Mouse (Mus musculus): ENCODE measurements around the gene Klc4. TPM values are rescaled to one million over a fixed set of nuclear protein-coding genes. Genes with fewer than 3 reads are reported as not detected.

Klc4 gene
- polyA plus RNA-seq, 1 experiment from 2014 or later, result 20.5 TPM

- Histone ChIP-seq H3K4me3 (peak within 1 kb of the TSS; percentile 75), H3K36me3 (peaks cover 41% of the 10 kb centered on the region), H3K27ac (peak within 1 kb of the TSS; percentile 98), H3K4me2 (peak within 1 kb of the TSS; percentile 58), H3K9ac (peak within 1 kb of the TSS; percentile 92), H3K9me3 (no peaks in the 10 kb centered on the region), H3K27me3 (no peaks in the 10 kb centered on the region), H3K4me1 (peaks cover 52% of the 10 kb centered on the region)
- under 1% methylated on average over 58 of the region's 58 CpGs for WGBS
- ATAC-seq (ENCODE audit: insufficient number of reproducible peaks, low FRiP score, low TSS enrichment, low read depth), result peak; percentile 95
Measured at GRCm38 (mm10) chr17:46650232-46651031, 4.6 kb upstream of the Klc4 start, which contains the start of gene Cul7. Cul7 (plus strand) TSS chr17:46650337.

GRCm38 (mm10) chr17:46649811-46650210, 4.0 kb upstream of the Klc4 start:
- Histone ChIP-seq H3K9ac (peak overlapping the region; percentile 12; the same call in 1 of the 2 replicates), H3K27ac (peak overlapping the region; percentile 98), H3K9me3 (no peaks in the 10 kb centered on the region), H3K27me3 (no peaks in the 10 kb centered on the region), H3K4me1 (peaks cover 57% of the 10 kb centered on the region), H3K36me3 (peaks cover 38% of the 10 kb centered on the region), H3K4me3 (peak overlapping the region; percentile 75), H3K4me2 (peak overlapping the region; percentile 58)
- WGBS, result 26% methylated on average over 15 of the region's 15 CpGs
- ATAC-seq (ENCODE audit: insufficient number of reproducible peaks, low FRiP score, low TSS enrichment, low read depth), result no peak

- peaks cover 25% of the 10 kb centered on the region for H3K36me3 ChIP-seq
- no peak overlapping the region for H3K4me2 ChIP-seq
- no peaks in the 10 kb centered on the region for H3K27me3 ChIP-seq
- H3K9me3 ChIP-seq, result no peaks in the 10 kb centered on the region
- peaks cover 55% of the 10 kb centered on the region for H3K4me1 ChIP-seq
- H3K9ac ChIP-seq, result no peak overlapping the region
- no peak for ATAC-seq (ENCODE audit: insufficient number of reproducible peaks, low FRiP score, low TSS enrichment, low read depth)
- no peak overlapping the region for H3K27ac ChIP-seq
- H3K4me3 ChIP-seq, result no peak overlapping the region
- 91% methylated on average over 9 of the region's 9 CpGs for WGBS
Measured at GRCm38 (mm10) chr17:46648436-46648835, 2.6 kb upstream of the Klc4 start.

- Histone ChIP-seq H3K4me1 (peaks cover 45% of the 10 kb centered on the region), H3K9me3 (no peaks in the 10 kb centered on the region), H3K27ac (no peak overlapping the region), H3K27me3 (no peaks in the 10 kb centered on the region), H3K4me2 (no peak overlapping the region), H3K4me3 (no peak overlapping the region), H3K36me3 (peaks cover 22% of the 10 kb centered on the region), H3K9ac (no peak overlapping the region)
- 91% methylated on average over 7 of the region's 7 CpGs for WGBS
- ATAC-seq (ENCODE audit: insufficient number of reproducible peaks, low FRiP score, low TSS enrichment, low read depth), result no peak
Measured at GRCm38 (mm10) chr17:46647279-46647678, 1.5 kb upstream of the Klc4 start.

- H3K9ac ChIP-seq, result peak overlapping the region; percentile 79
- ATAC-seq (ENCODE audit: insufficient number of reproducible peaks, low FRiP score, low TSS enrichment, low read depth), result no peak
- H3K36me3 ChIP-seq, result peaks cover 29% of the 10 kb centered on the region
- H3K4me2 ChIP-seq, result peak overlapping the region; percentile 78
- peak overlapping the region; percentile 91 for H3K27ac ChIP-seq
- peaks cover 35% of the 10 kb centered on the region for H3K4me1 ChIP-seq
- peak overlapping the region; percentile 96 for H3K4me3 ChIP-seq
- H3K27me3 ChIP-seq, result no peaks in the 10 kb centered on the region
- WGBS, result under 1% methylated on average over 19 of the region's 19 CpGs
- no peaks in the 10 kb centered on the region for H3K9me3 ChIP-seq
Measured at GRCm38 (mm10) chr17:46646322-46646662, 470 bp upstream of the Klc4 start.

- H3K27me3 ChIP-seq, result no peaks in the 10 kb centered on the region
- no peak for ATAC-seq (ENCODE audit: insufficient number of reproducible peaks, low FRiP score, low TSS enrichment, low read depth)
- peak overlapping the region; percentile 89 for H3K4me2 ChIP-seq
- WGBS, result 6% methylated on average over 11 of the region's 11 CpGs
- no peaks in the 10 kb centered on the region for H3K9me3 ChIP-seq
- peaks cover 42% of the 10 kb centered on the region for H3K36me3 ChIP-seq
- H3K27ac ChIP-seq, result peak overlapping the region; percentile 69
- peak overlapping the region; percentile 57 for H3K9ac ChIP-seq
- peaks cover 33% of the 10 kb centered on the region for H3K4me1 ChIP-seq
- peak overlapping the region; percentile 96 for H3K4me3 ChIP-seq
Measured at GRCm38 (mm10) chr17:46644916-46645475, 826 bp downstream of the Klc4 start.

GRCm38 (mm10) chr17:46644152-46644805, 1.5 kb downstream of the Klc4 start:
- peaks cover 26% of the 10 kb centered on the region for H3K4me1 ChIP-seq
- no peaks in the 10 kb centered on the region for H3K27me3 ChIP-seq
- 87% methylated on average over 12 of the region's 12 CpGs for WGBS
- H3K4me2 ChIP-seq, result peak overlapping the region; percentile 89
- H3K27ac ChIP-seq, result no peak overlapping the region
- no peak overlapping the region for H3K9ac ChIP-seq
- H3K9me3 ChIP-seq, result no peaks in the 10 kb centered on the region
- ATAC-seq (ENCODE audit: insufficient number of reproducible peaks, low FRiP score, low TSS enrichment, low read depth), result no peak
- peaks cover 48% of the 10 kb centered on the region for H3K36me3 ChIP-seq
- peak overlapping the region; percentile 96; the same call in 1 of the 2 replicates for H3K4me3 ChIP-seq

GRCm38 (mm10) chr17:46642060-46642459, 3.8 kb downstream of the Klc4 start:
- H3K9ac ChIP-seq, result no peak overlapping the region
- H3K4me3 ChIP-seq, result no peak overlapping the region
- H3K9me3 ChIP-seq, result no peaks in the 10 kb centered on the region
- ATAC-seq (ENCODE audit: insufficient number of reproducible peaks, low FRiP score, low TSS enrichment, low read depth), result no peak
- no peak overlapping the region for H3K4me2 ChIP-seq
- no peak overlapping the region for H3K27ac ChIP-seq
- H3K27me3 ChIP-seq, result no peaks in the 10 kb centered on the region
- H3K4me1 ChIP-seq, result peaks cover 27% of the 10 kb centered on the region
- 90% methylated on average over 17 of the region's 17 CpGs for WGBS
- H3K36me3 ChIP-seq, result peaks cover 38% of the 10 kb centered on the region

GRCm38 (mm10) chr17:46639929-46640328, 5.9 kb downstream of the Klc4 start:
- ATAC-seq (ENCODE audit: insufficient number of reproducible peaks, low FRiP score, low TSS enrichment, low read depth), result no peak
- H3K4me3 ChIP-seq, result no peak overlapping the region
- H3K4me1 ChIP-seq, result peaks cover 19% of the 10 kb centered on the region
- H3K4me2 ChIP-seq, result no peak overlapping the region
- 75% methylated on average over 9 of the region's 9 CpGs for WGBS
- H3K27me3 ChIP-seq, result no peaks in the 10 kb centered on the region
- H3K27ac ChIP-seq, result no peak overlapping the region
- H3K36me3 ChIP-seq, result peaks cover 51% of the 10 kb centered on the region
- no peaks in the 10 kb centered on the region for H3K9me3 ChIP-seq
- no peak overlapping the region for H3K9ac ChIP-seq

- ATAC-seq (ENCODE audit: insufficient number of reproducible peaks, low FRiP score, low TSS enrichment, low read depth), result no peak
- Histone ChIP-seq H3K4me2 (peak overlapping the region; percentile 29), H3K9ac (peak overlapping the region; percentile 23; the same call in 1 of the 2 replicates), H3K36me3 (peaks cover 49% of the 10 kb centered on the region), H3K27ac (no peak overlapping the region), H3K4me3 (peak overlapping the region; percentile 19), H3K27me3 (no peaks in the 10 kb centered on the region), H3K9me3 (no peaks in the 10 kb centered on the region), H3K4me1 (peaks cover 8% of the 10 kb centered on the region)
- 9% methylated on average over 15 of the region's 15 CpGs for WGBS
Measured at GRCm38 (mm10) chr17:46636831-46637523, 8.8 kb downstream of the Klc4 start.

- Histone ChIP-seq H3K4me1 (peaks cover 49% of the 10 kb centered on the region), H3K9ac (no peak overlapping the region), H3K27ac (peak overlapping the region; percentile 95), H3K4me2 (peak overlapping the region; percentile 69), H3K9me3 (no peaks in the 10 kb centered on the region), H3K4me3 (peak overlapping the region; percentile 90), H3K36me3 (peaks cover 14% of the 10 kb centered on the region), H3K27me3 (no peaks in the 10 kb centered on the region)
- WGBS, result 5% methylated on average over 12 of the region's 12 CpGs
- ATAC-seq (ENCODE audit: insufficient number of reproducible peaks, low FRiP score, low TSS enrichment, low read depth), result peak; percentile 64
Measured at GRCm38 (mm10) chr17:46629685-46630441, 16.0 kb downstream of the Klc4 start.
